Mouse (Mus musculus): ENCODE results near the gene Tspan31. TPM values are rescaled to one million over a fixed set of nuclear protein-coding genes. Genes with fewer than 3 reads are reported as not detected.

Gene Tspan31
- total and polyA plus RNA-seq, 3 experiments, result 57.2 to 63.1 TPM; not detected in 1

- no peak for DNase-seq (ENCODE audit: low read depth, low spot score)
- no peak overlapping the region for H3K4me3 ChIP-seq (ENCODE audit: control insufficient read depth in 1 of 2, insufficient read depth in 1 of 2, low read depth in 2 of 2, low read length in 2 of 2)
- H3K27ac ChIP-seq (ENCODE audit: control insufficient read depth, low read depth, low read length), result no peak overlapping the region
- H3K36me3 ChIP-seq (ENCODE audit: control insufficient read depth in 1 of 2, insufficient read depth in 2 of 2, low read length in 2 of 2), result peaks cover 0 to 5% of the 10 kb centered on the region in 2 experiments; a peak in 2 of 4 replicates
- no peaks in the 10 kb centered on the region for H3K79me2 ChIP-seq (ENCODE audit: control insufficient read depth, insufficient read depth, low read length, poor library complexity)
- no peak overlapping the region for H3K9ac ChIP-seq (ENCODE audit: control insufficient read depth, low read depth, low read length, poor library complexity, severe bottlenecking)
- no peak for TF ChIP-seq BHLHE40 (IDR thresholded peaks at IDR 0.05; ENCODE audit: borderline replicate concordance, low read depth, low read length)
- no peak for TF ChIP-seq UBTF (IDR thresholded peaks at IDR 0.05; ENCODE audit: borderline replicate concordance, insufficient read depth, low read depth, low read length)
- no peak for TF ChIP-seq MXI1 (IDR thresholded peaks at IDR 0.05; ENCODE audit: low read depth, low read length)
- no peak for TF ChIP-seq TAL1 (IDR thresholded peaks at IDR 0.05; ENCODE audit: low read length)
- no peak for TF ChIP-seq NELFE (IDR thresholded peaks at IDR 0.05; ENCODE audit: low read depth, low read length)
- TF ChIP-seq USF2 (IDR thresholded peaks at IDR 0.05; ENCODE audit: borderline replicate concordance in 1 of 2, insufficient read depth in 1 of 2, low read depth in 1 of 2, low read length in 2 of 2), result no peak
- no peak for TF ChIP-seq POLR2AphosphoS5 (IDR thresholded peaks at IDR 0.05; ENCODE audit: borderline replicate concordance, low read depth, low read length)
- TF ChIP-seq ZNF384 (IDR thresholded peaks at IDR 0.05; ENCODE audit: low read depth, low read length), result no peak
- no peak for TF ChIP-seq SIN3A (IDR thresholded peaks at IDR 0.05; ENCODE audit: low read length)
- TF ChIP-seq ETS1 (IDR thresholded peaks at IDR 0.05; ENCODE audit: low read depth, low read length), result no peak
- no peak for TF ChIP-seq RAD21 (IDR thresholded peaks at IDR 0.05; ENCODE audit: low read depth, low read length)
- TF ChIP-seq TCF12 (IDR thresholded peaks at IDR 0.05; ENCODE audit: low read depth, low read length), result no peak
- TF ChIP-seq MYC (IDR thresholded peaks at IDR 0.05; ENCODE audit: low read depth, low read length), result no peak
- TF ChIP-seq JUND (IDR thresholded peaks at IDR 0.05; ENCODE audit: low read depth, low read length), result no peak
- TF ChIP-seq ELF1 (IDR thresholded peaks at IDR 0.05; ENCODE audit: low read depth, low read length), result no peak
- TF ChIP-seq MAZ (IDR thresholded peaks at IDR 0.05; ENCODE audit: low read depth, low read length), result no peak
- H3K27me3 ChIP-seq (ENCODE audit: control insufficient read depth in 1 of 2, insufficient read depth in 2 of 2, low read length in 2 of 2), result no peaks in the 10 kb centered on the region
- H3K9me3 ChIP-seq (replicated peaks; ENCODE audit: insufficient read depth, low read length), result no peaks in the 10 kb centered on the region
- peaks cover 2 to 5% of the 10 kb centered on the region in 2 experiments for H3K4me1 ChIP-seq (ENCODE audit: control insufficient read depth in 1 of 2, insufficient read depth in 2 of 2, low read length in 2 of 2)
Observed at GRCm38 (mm10) chr10:127048608-127049394, 21.3 kb downstream of the Tspan31 start.

GRCm38 (mm10) chr10:127047954-127048353 lies 22.1 kb downstream of the Tspan31 start, which contains the start of gene Cyp27b1:
Cyp27b1 (plus strand) TSS chr10:127048250.
- Histone ChIP-seq H3K9me3 (replicated peaks; ENCODE audit: insufficient read depth, low read length) (no peaks in the 10 kb centered on the region), H3K27me3 (ENCODE audit: control insufficient read depth in 1 of 2, insufficient read depth in 2 of 2, low read length in 2 of 2) (no peaks in the 10 kb centered on the region), H3K9ac (ENCODE audit: control insufficient read depth, low read depth, low read length, poor library complexity, severe bottlenecking) (no peak within 1 kb of the TSS), H3K4me3 (ENCODE audit: control insufficient read depth in 1 of 2, insufficient read depth in 1 of 2, low read depth in 2 of 2, low read length in 2 of 2) (no peak within 1 kb of the TSS), H3K27ac (ENCODE audit: control insufficient read depth, low read depth, low read length) (no peak within 1 kb of the TSS), H3K79me2 (ENCODE audit: control insufficient read depth, insufficient read depth, low read length, poor library complexity) (no peaks in the 10 kb centered on the region), H3K4me1 (ENCODE audit: control insufficient read depth in 1 of 2, insufficient read depth in 2 of 2, low read length in 2 of 2) (peaks cover 2 to 5% of the 10 kb centered on the region in 2 experiments), H3K36me3 (ENCODE audit: control insufficient read depth in 1 of 2, insufficient read depth in 2 of 2, low read length in 2 of 2) (peaks cover 0 to 5% of the 10 kb centered on the region in 2 experiments; a peak in 2 of 4 replicates)
- TF ChIP-seq RAD21 (IDR thresholded peaks at IDR 0.05; ENCODE audit: low read depth, low read length), result no peak
- 0 out of 2 replicates have a peak, but pooled peaks have one; percentile 32 for TF ChIP-seq POLR2AphosphoS2 (IDR thresholded peaks at IDR 0.05; ENCODE audit: low read length)
- DNase-seq (ENCODE audit: low read depth, low spot score), result no peak
